Mouse (Mus musculus): ENCODE data around the gene Prap1. TPM values are rescaled to one million over a fixed set of nuclear protein-coding genes. Genes with fewer than 3 reads are reported as not detected.

The Prap1 gene
- polyA plus RNA-seq, 1 experiment: not detected

DNA sequence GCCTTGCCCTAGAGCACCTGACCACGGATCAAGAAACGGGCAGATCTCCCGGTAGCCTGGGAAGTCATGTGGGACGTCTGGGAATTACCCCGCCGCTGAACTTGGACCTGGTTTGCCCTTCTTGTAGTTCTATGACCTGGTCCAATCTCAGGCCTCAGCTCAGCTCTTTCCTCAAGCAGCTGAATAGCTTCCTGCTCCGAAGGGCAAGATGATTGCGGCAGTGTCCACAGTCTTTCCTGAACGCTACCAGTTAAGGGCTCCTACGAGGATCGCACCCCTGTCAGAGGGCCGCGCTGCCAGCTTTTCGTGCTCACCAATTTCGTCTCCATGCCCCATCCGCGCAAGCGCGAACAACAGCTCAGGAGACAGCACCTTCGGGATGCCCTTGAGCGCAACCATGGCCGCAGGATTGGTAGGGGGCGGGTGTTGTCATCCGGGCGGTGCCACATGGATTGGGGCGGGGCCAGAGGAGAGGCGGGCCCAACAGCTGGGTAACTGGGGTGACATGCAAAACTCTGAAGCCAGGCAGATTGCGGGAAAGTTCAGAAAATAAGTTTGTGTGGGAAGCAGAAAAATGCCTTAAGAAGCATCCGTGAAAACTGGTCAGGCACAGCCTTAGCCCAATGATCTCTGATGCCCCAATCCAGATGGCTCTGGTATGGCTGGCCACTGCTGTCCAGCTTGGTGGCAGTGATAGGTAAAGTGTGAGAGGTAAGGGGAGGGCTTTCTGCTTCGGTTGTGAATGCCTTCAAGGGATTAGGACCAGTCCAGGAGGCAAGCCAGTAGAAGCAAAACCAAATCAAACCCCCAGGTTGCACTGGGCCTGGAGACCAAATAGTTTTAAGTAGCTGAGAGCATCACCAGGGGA is 9.0 kb downstream of the Prap1 start, which contains the start of gene Fuom:
Gene Fuom (minus strand): TSS at position 449 of the 868 bp plus-strand sequence.
- Histone ChIP-seq H3K36me3 (ENCODE audit: control insufficient read depth, insufficient read depth) (peaks cover 8% of the 10 kb centered on the region), H3ac (ENCODE audit: control insufficient read depth, insufficient read length, low read depth) (peak within 1 kb of the TSS; percentile 28), H3K4me3 (ENCODE audit: insufficient read depth, poor library complexity, severe bottlenecking) (no peak within 1 kb of the TSS), H3K79me2 (ENCODE audit: control insufficient read depth, insufficient read depth) (no peaks in the 10 kb centered on the region), H3K27me3 (ENCODE audit: control insufficient read depth, insufficient read depth, insufficient read length) (no peaks in the 10 kb centered on the region), H3K79me3 (ENCODE audit: low read depth) (no peaks in the 10 kb centered on the region)
- TF ChIP-seq CTCF (IDR thresholded peaks at IDR 0.05; ENCODE audit: control insufficient read depth, insufficient read depth, insufficient read length): no peak
- TF ChIP-seq MYOD1 (IDR thresholded peaks at IDR 0.05; ENCODE audit: control insufficient read depth, insufficient read length, low read depth): no peak
- TF ChIP-seq FOSL1 (IDR thresholded peaks at IDR 0.05; ENCODE audit: insufficient read depth, low read length, poor library complexity, severe bottlenecking): no peak
- TF ChIP-seq USF1 (IDR thresholded peaks at IDR 0.05; ENCODE audit: low read depth): no peak
- no peak for TF ChIP-seq MAX (IDR thresholded peaks at IDR 0.05)
- no peak for TF ChIP-seq MYOG (IDR thresholded peaks at IDR 0.05; ENCODE audit: control insufficient read depth, extremely low read depth, insufficient read length)
- no peak for TF ChIP-seq CEBPB (IDR thresholded peaks at IDR 0.05; ENCODE audit: low read depth)

DNA sequence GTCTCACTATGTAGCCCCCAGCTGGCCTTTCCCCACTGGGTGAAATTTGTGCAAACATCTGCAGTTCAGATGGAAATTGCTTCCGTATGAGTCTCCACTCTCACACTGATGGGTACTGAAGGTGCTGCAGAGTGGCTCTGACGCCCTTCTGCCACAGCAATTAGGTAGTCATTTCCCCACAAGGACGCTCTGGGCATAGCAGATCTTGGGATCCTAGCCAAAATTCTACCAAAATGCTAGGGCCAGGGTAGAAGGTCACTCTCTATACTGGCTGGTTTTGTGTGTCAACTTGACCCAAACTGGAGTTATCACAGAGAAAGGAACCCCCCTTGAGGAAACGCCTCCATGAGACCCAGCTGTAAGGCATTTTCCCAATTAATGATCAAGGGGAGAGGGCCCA is 10.8 kb downstream of the Prap1 start:
- H3K79me3 ChIP-seq (ENCODE audit: low read depth): no peaks in the 10 kb centered on the region
- no peaks in the 10 kb centered on the region for H3K27me3 ChIP-seq (ENCODE audit: control insufficient read depth, insufficient read depth, insufficient read length)
- no peaks in the 10 kb centered on the region for H3K79me2 ChIP-seq (ENCODE audit: control insufficient read depth, insufficient read depth)
- H3K36me3 ChIP-seq (ENCODE audit: control insufficient read depth, insufficient read depth): peaks cover 20% of the 10 kb centered on the region
- TF ChIP-seq CEBPB (IDR thresholded peaks at IDR 0.05; ENCODE audit: low read depth) (no peak), CTCF (IDR thresholded peaks at IDR 0.05; ENCODE audit: control insufficient read depth, insufficient read depth, insufficient read length) (no peak), MAX (IDR thresholded peaks at IDR 0.05) (no peak), USF1 (IDR thresholded peaks at IDR 0.05; ENCODE audit: low read depth) (no peak), MYOD1 (IDR thresholded peaks at IDR 0.05; ENCODE audit: control insufficient read depth, insufficient read length, low read depth) (no peak), FOSL1 (IDR thresholded peaks at IDR 0.05; ENCODE audit: insufficient read depth, low read length, poor library complexity, severe bottlenecking) (no peak), MYOG (IDR thresholded peaks at IDR 0.05; ENCODE audit: control insufficient read depth, extremely low read depth, insufficient read length) (no peak)
- H3K4me3 ChIP-seq (ENCODE audit: insufficient read depth, poor library complexity, severe bottlenecking): no peak overlapping the region
- H3ac ChIP-seq (ENCODE audit: control insufficient read depth, insufficient read length, low read depth): no peak overlapping the region

DNA sequence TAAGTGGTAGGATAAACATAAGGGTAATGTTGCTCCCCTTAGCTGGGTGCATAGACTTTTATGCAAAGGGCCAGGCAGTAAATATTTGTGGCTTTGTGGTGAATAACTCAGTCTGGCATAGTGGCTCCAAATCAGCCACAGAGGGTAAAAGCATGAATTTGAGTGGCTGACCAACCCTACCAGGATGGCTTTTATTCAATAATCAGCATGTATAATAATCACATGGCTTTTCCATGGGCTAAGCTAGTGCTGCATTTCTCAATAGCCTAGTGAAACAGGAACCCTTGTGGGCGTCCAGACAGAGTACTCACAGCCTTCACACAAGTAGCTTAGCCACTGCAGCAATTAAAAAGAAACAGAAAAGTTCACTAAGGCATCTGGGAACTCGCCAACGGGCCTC is 18.7 kb downstream of the Prap1 start:
- Histone ChIP-seq H3ac (ENCODE audit: control insufficient read depth, insufficient read length, low read depth) (no peak overlapping the region), H3K4me3 (ENCODE audit: insufficient read depth, poor library complexity, severe bottlenecking) (no peak overlapping the region), H3K27me3 (ENCODE audit: control insufficient read depth, insufficient read depth, insufficient read length) (no peaks in the 10 kb centered on the region), H3K79me2 (ENCODE audit: control insufficient read depth, insufficient read depth) (peaks cover 19% of the 10 kb centered on the region), H3K36me3 (ENCODE audit: control insufficient read depth, insufficient read depth) (peaks cover 30% of the 10 kb centered on the region), H3K79me3 (ENCODE audit: low read depth) (peaks cover 10% of the 10 kb centered on the region)
- TF ChIP-seq CTCF (IDR thresholded peaks at IDR 0.05; ENCODE audit: control insufficient read depth, insufficient read depth, insufficient read length) (no peak), MAX (IDR thresholded peaks at IDR 0.05) (no peak), FOSL1 (IDR thresholded peaks at IDR 0.05; ENCODE audit: insufficient read depth, low read length, poor library complexity, severe bottlenecking) (no peak), MYOG (IDR thresholded peaks at IDR 0.05; ENCODE audit: control insufficient read depth, extremely low read depth, insufficient read length) (no peak), MYOD1 (IDR thresholded peaks at IDR 0.05; ENCODE audit: control insufficient read depth, insufficient read length, low read depth) (peak; percentile 0), CEBPB (IDR thresholded peaks at IDR 0.05; ENCODE audit: low read depth) (peak; percentile 87), USF1 (IDR thresholded peaks at IDR 0.05; ENCODE audit: low read depth) (peak; percentile 59)

DNA sequence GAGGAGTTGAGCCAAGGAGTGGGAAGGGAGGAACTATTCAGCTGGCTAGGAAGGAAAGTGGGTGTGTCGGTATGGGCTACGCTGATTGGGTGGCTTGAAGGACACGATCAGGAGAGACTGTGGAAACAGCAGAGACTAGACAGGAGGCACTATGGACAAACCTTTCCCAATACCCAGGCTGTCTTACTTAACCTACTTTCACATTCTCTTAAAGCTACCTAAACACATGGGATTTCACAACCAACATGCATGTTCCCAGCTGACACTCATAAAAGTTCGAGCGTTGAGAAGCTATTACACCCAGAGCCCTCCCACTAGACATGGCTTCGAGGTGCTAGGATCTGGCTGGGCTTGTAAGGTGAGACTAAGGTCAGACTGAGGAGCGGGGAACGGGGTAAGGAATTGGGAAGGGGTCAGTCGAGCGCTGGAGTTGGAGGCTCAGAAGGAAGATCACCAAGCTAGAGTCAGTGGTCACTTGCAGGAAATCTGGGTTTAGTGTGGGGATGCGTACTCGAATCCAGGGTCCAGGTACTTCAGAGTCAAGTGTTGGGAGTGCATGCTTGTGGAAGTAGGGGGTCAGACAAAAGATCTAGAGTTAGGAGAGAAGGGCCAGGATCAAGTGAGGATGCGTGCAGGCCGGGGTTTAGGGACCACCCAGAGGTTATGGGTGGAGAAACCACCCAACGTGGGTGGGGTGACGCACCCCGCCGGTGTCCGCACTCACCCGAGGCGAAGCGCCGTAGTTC is 22.6 kb downstream of the Prap1 start, which contains the start of gene Paox:
Gene Paox (plus strand): TSS at position 217 of the 746 bp plus-strand sequence.
- H3K4me3 ChIP-seq (ENCODE audit: insufficient read depth, poor library complexity, severe bottlenecking): peak within 1 kb of the TSS; percentile 45
- H3ac ChIP-seq (ENCODE audit: control insufficient read depth, insufficient read length, low read depth): peak within 1 kb of the TSS; percentile 82
- no peaks in the 10 kb centered on the region for H3K27me3 ChIP-seq (ENCODE audit: control insufficient read depth, insufficient read depth, insufficient read length)
- peaks cover 3% of the 10 kb centered on the region for H3K36me3 ChIP-seq (ENCODE audit: control insufficient read depth, insufficient read depth)
- H3K79me2 ChIP-seq (ENCODE audit: control insufficient read depth, insufficient read depth): peaks cover 19% of the 10 kb centered on the region
- peaks cover 10% of the 10 kb centered on the region for H3K79me3 ChIP-seq (ENCODE audit: low read depth)
- TF ChIP-seq MYOG (IDR thresholded peaks at IDR 0.05; ENCODE audit: control insufficient read depth, extremely low read depth, insufficient read length): no peak
- no peak for TF ChIP-seq FOSL1 (IDR thresholded peaks at IDR 0.05; ENCODE audit: insufficient read depth, low read length, poor library complexity, severe bottlenecking)
- no peak for TF ChIP-seq CTCF (IDR thresholded peaks at IDR 0.05; ENCODE audit: control insufficient read depth, insufficient read depth, insufficient read length)
- TF ChIP-seq USF1 (IDR thresholded peaks at IDR 0.05; ENCODE audit: low read depth): no peak
- no peak for TF ChIP-seq MAX (IDR thresholded peaks at IDR 0.05)
- TF ChIP-seq CEBPB (IDR thresholded peaks at IDR 0.05; ENCODE audit: low read depth): no peak
- no peak for TF ChIP-seq MYOD1 (IDR thresholded peaks at IDR 0.05; ENCODE audit: control insufficient read depth, insufficient read length, low read depth)

DNA sequence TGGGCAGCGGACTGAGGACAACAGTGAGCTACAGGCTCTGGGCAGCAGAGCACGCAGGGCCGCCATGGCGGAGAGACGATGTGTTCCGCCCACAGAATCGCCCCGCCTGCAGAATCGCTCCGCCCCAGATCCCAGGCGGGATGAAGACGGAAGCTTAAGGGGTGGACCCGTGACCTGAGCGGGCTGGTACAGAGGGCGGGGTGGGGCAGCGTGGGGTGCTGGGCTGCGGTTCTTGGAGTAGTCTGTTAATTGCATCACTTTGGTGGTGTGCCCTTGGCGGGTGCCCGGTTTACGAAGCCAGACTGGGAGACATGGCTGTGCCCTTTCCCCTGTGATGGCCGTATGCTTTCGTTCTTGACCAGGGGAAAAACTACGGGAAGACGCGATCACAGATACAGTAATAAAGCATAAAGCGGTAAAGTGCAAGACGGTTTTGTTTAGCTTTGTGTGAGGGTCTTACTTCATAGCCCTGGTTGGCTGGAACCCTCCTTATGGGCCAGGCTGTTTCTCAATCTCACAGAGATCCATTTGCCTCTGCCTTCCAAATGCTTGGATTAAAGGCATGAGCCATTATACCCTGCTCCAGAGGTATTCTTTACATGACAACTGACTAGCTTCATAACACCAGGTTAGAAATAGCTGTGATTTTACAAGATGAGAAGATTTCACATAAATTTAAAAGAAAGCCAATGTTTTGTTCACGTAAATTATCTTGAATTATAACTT is 23.3 kb downstream of the Prap1 start, which contains the start of gene Echs1:
Gene Echs1 (minus strand): TSS at position 148 of the 726 bp plus-strand sequence.
- peak within 1 kb of the TSS; percentile 82 for H3ac ChIP-seq (ENCODE audit: control insufficient read depth, insufficient read length, low read depth)
- TF ChIP-seq USF1 (IDR thresholded peaks at IDR 0.05; ENCODE audit: low read depth) (peak; percentile 39), MYOD1 (IDR thresholded peaks at IDR 0.05; ENCODE audit: control insufficient read depth, insufficient read length, low read depth) (no peak), MAX (IDR thresholded peaks at IDR 0.05) (no peak), CEBPB (IDR thresholded peaks at IDR 0.05; ENCODE audit: low read depth) (peak; percentile 79), FOSL1 (IDR thresholded peaks at IDR 0.05; ENCODE audit: insufficient read depth, low read length, poor library complexity, severe bottlenecking) (no peak), CTCF (IDR thresholded peaks at IDR 0.05; ENCODE audit: control insufficient read depth, insufficient read depth, insufficient read length) (no peak), MYOG (IDR thresholded peaks at IDR 0.05; ENCODE audit: control insufficient read depth, extremely low read depth, insufficient read length) (no peak)
- H3K79me2 ChIP-seq (ENCODE audit: control insufficient read depth, insufficient read depth): peaks cover 19% of the 10 kb centered on the region

More for the DNA sequence above, 23.3 kb downstream of the Prap1 start, which contains the start of gene Echs1:
- Histone ChIP-seq H3K4me3 (ENCODE audit: insufficient read depth, poor library complexity, severe bottlenecking) (peak within 1 kb of the TSS; percentile 45), H3K79me3 (ENCODE audit: low read depth) (peaks cover 10% of the 10 kb centered on the region), H3K27me3 (ENCODE audit: control insufficient read depth, insufficient read depth, insufficient read length) (no peaks in the 10 kb centered on the region), H3K36me3 (ENCODE audit: control insufficient read depth, insufficient read depth) (no peaks in the 10 kb centered on the region)

Data from C2C12 (cell line).